Comparison of ENCODE assay signal across 34 mouse cellular contexts in the genomic region with DNA sequence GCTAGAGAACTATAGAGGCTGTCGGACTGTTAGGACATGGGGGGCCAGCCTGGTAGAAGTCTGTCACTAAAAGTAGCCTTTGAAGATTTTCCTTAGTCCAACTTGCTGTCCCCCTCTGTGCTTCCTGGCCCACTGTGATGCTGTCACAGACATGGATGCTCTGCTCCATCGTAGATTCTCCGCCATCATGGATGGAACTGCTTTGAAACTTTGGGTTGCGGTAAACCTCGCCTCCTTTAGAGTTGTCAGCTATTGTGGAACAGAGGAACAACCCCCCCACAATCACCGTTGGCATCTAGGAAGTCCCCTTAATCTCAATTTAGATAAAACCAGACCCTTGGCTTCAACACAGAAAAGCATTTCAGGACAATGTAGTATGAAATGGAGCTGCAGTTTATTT. TPM values are rescaled to one million over a fixed set of nuclear protein-coding genes. Genes with fewer than 3 reads are reported as not detected.
"Had no signal": no experiment of that assay in that cellular context is flagged by ENCODE, and none has a peak within 500 bp of the region (broad histone marks: within the 10 kb centered on the region; RNA-seq: fewer than 3 reads in every experiment).

No protein-coding gene starts in this region.

- H3K27me3 ChIP-seq: embryonic facial prominence, embryonic 12.5 days; embryonic facial prominence, embryonic 13.5 days; embryonic facial prominence, embryonic 15.5 days; forebrain, embryonic 12.5 days; forebrain, embryonic 13.5 days; forebrain, embryonic 15.5 days had no signal

- H3K9ac ChIP-seq: embryonic facial prominence, embryonic 12.5 days; embryonic facial prominence, embryonic 13.5 days; embryonic facial prominence, embryonic 15.5 days; forebrain, embryonic 12.5 days; forebrain, embryonic 13.5 days; forebrain, embryonic 15.5 days; forebrain, postnatal 0 days had no signal

- H3K4me2 ChIP-seq: embryonic facial prominence, embryonic 12.5 days; embryonic facial prominence, embryonic 13.5 days; embryonic facial prominence, embryonic 15.5 days; forebrain, embryonic 12.5 days; forebrain, embryonic 13.5 days; forebrain, embryonic 15.5 days had no signal

- H3K27ac ChIP-seq: embryonic facial prominence, embryonic 10.5 days; embryonic facial prominence, embryonic 12.5 days; embryonic facial prominence, embryonic 13.5 days; embryonic facial prominence, embryonic 15.5 days; forebrain, embryonic 10.5 days; forebrain, embryonic 12.5 days; forebrain, embryonic 13.5 days; forebrain, embryonic 15.5 days; gastrocnemius, adult 2 months; heart, adult 2 months had no signal

- ATAC-seq: forebrain, embryonic 13.5 days; forebrain, embryonic 14.5 days; forebrain, embryonic 15.5 days; forebrain, embryonic 16.5 days; forebrain, postnatal 0 days had no signal

- H3K36me3 ChIP-seq: embryonic facial prominence, embryonic 10.5 days; embryonic facial prominence, embryonic 12.5 days; embryonic facial prominence, embryonic 13.5 days; embryonic facial prominence, embryonic 15.5 days; forebrain, embryonic 10.5 days; forebrain, embryonic 12.5 days; forebrain, embryonic 15.5 days had no signal

- DNase-seq: cerebellum, adult 2 months; cerebellum, adult 8-10 months; cerebellum, adult 9-10 months; cerebellum, adult 9-11 months; cerebellum, postnatal 10 days; cerebellum, postnatal 14 days; cerebellum, postnatal 25 days; cerebellum, postnatal 36 days; embryo, embryonic 11 days; forebrain, postnatal 0 days; gastrocnemius, adult 2 months; gastrocnemius, postnatal 10 days; gastrocnemius, postnatal 14 days; gastrocnemius, postnatal 25 days; gastrocnemius, postnatal 36 days; heart, adult 18-20 months; heart, adult 2 months had no signal

- H3K4me3 ChIP-seq: embryonic facial prominence, embryonic 10.5 days; embryonic facial prominence, embryonic 12.5 days; embryonic facial prominence, embryonic 13.5 days; embryonic facial prominence, embryonic 15.5 days; erythroblast, embryonic 14.5 days; forebrain, embryonic 10.5 days; forebrain, embryonic 12.5 days; forebrain, embryonic 13.5 days; forebrain, embryonic 15.5 days; gastrocnemius, adult 2 months; heart, adult 2 months had no signal

- H3K9me3 ChIP-seq: embryonic facial prominence, embryonic 10.5 days; embryonic facial prominence, embryonic 12.5 days; embryonic facial prominence, embryonic 13.5 days; embryonic facial prominence, embryonic 15.5 days; forebrain, embryonic 10.5 days; forebrain, embryonic 12.5 days; forebrain, embryonic 13.5 days; forebrain, embryonic 15.5 days had no signal

- H3K4me1 ChIP-seq: embryonic facial prominence, embryonic 12.5 days; embryonic facial prominence, embryonic 13.5 days; embryonic facial prominence, embryonic 15.5 days; forebrain, embryonic 15.5 days had no signal

RNA-seq across cellular contexts. Expression of a gene that starts 22.2 kb away (rescaled TPM):
- total RNA-seq: common myeloid progenitor, adult 5-6 weeks; gastrocnemius, adult 2 months; gastrocnemius, adult 8-10 months; gastrocnemius, postnatal 10 days; gastrocnemius, postnatal 14 days; gastrocnemius, postnatal 25 days; gastrocnemius, postnatal 36 days; granulocyte monocyte progenitor cell, adult 5-6 weeks; heart, adult 18-20 months; heart, adult 2 months; heart, adult 8-10 months had no signal
- polyA plus RNA-seq: cerebellum, adult 2 months; erythroblast, embryonic 14.5 days; forebrain, embryonic 12.5 days; forebrain, embryonic 14.5 days; gonadal fat pad, adult 2 months; heart, adult 2 months had no signal

RNA-seq across cellular contexts. Expression of a gene that starts 46.1 kb away (rescaled TPM):
- total RNA-seq: common myeloid progenitor, adult 5-6 weeks; granulocyte monocyte progenitor cell, adult 5-6 weeks had no signal
- polyA plus RNA-seq: erythroblast, embryonic 14.5 days; forebrain, embryonic 11.5 days; forebrain, embryonic 13.5 days; forebrain, embryonic 14.5 days; forebrain, embryonic 15.5 days had no signal
